Mouse (Mus musculus) ES-Bruce4 (cell line): ENCODE measurements around the gene Nktr. TPM values are rescaled to one million over a fixed set of nuclear protein-coding genes. Genes with fewer than 3 reads are reported as not detected.

ENCODE experiments used
- H3K27ac ChIP-seq: 2 replicates; pipeline ENCODE4 v1.5.1; 2012; ENCODE audit warnings: low read length, inconsistent platforms; ENCODE audit not compliant: insufficient read depth
- H3K27me3 ChIP-seq: 2 replicates; pipeline ENCODE4 v1.6.1; 2012; ENCODE audit warnings: mild to moderate bottlenecking, low read length, inconsistent platforms; ENCODE audit not compliant: control insufficient read depth, poor library complexity, insufficient read depth, severe bottlenecking
- H3K36me3 ChIP-seq: 2 replicates; pipeline ENCODE4 v1.6.1; 2012; ENCODE audit warnings: inconsistent platforms, mild to moderate bottlenecking, low read length, moderate library complexity; ENCODE audit not compliant: control insufficient read depth, poor library complexity, insufficient read depth, severe bottlenecking
- H3K4me1 ChIP-seq: one replicate; pipeline ENCODE4 v1.8.1; 2011; ENCODE audit warnings: low read length; ENCODE audit not compliant: control insufficient read depth, insufficient read depth
- H3K4me3 ChIP-seq: 2 replicates; pipeline ENCODE4 v1.5.1; 2011; ENCODE audit warnings: low read depth, mild to moderate bottlenecking, low read length
- H3K9ac ChIP-seq: 2 replicates; pipeline ENCODE4 v1.6.1; 2012; ENCODE audit warnings: low read depth, mild to moderate bottlenecking, inconsistent platforms; ENCODE audit not compliant: poor library complexity, severe bottlenecking
- H3K9me3 ChIP-seq: replicated peaks from 2 replicates; pipeline ENCODE4 v1.6.1; 2012; ENCODE audit warnings: mild to moderate bottlenecking, low read length, inconsistent platforms; ENCODE audit not compliant: control insufficient read depth, poor library complexity, insufficient read depth, severe bottlenecking
- CTCF ChIP-seq: IDR thresholded peaks from one replicate; pipeline ENCODE4 v1.8.1; 2011; ENCODE audit warnings: low read depth, low read length
- EP300 ChIP-seq: IDR thresholded peaks from 2 replicates; pipeline ENCODE4 v1.6.1; 2011; ENCODE audit warnings: low read depth, low read length; ENCODE audit not compliant: insufficient read depth
- POLR2A ChIP-seq: IDR thresholded peaks from one replicate; pipeline ENCODE4 v1.8.1; 2011; ENCODE audit warnings: low read length; ENCODE audit not compliant: insufficient read depth
- polyA plus RNA-seq: library from polyadenylated mRNA; stranded (reverse); fragments of >200 nt; gene quantifications from 2 replicates; pipeline ENCODE4 v1.2.4, GENCODE M21; 2011; ENCODE audit warnings: low read depth; ENCODE audit not compliant: missing spikeins, insufficient read depth, insufficient read length

Gene Nktr
- polyA plus RNA-seq, 1 experiment, result 109 TPM

DNA sequence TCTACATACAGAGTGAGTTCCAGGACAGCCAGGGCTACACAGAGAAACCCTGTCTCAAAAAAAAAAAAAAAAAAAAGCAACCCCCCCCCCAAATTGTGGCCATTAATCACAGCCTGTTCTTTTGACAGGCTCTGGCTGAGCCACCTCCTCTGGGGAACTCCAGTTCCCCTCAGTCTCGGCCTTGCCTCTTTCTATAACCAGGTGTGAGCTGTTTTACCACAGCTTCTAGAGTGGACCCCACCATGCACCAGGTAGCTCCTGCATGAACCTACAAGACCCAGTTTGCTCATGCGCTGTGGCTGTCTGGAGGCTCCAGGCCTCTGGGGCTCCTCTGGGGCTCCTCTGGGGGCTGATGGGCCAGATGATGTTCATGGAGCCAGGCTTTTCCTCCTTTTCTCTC is 43.4 kb upstream of the Nktr start:
- H3K27ac ChIP-seq, result no peak overlapping the region
- TF ChIP-seq EP300 (no peak), CTCF (no peak), POLR2A (no peak)
- no peaks in the 10 kb centered on the region for H3K27me3 ChIP-seq
- H3K4me3 ChIP-seq, result no peak overlapping the region
- no peak overlapping the region for H3K9ac ChIP-seq
- no peaks in the 10 kb centered on the region for H3K36me3 ChIP-seq
- no peaks in the 10 kb centered on the region for H3K4me1 ChIP-seq
- no peaks in the 10 kb centered on the region for H3K9me3 ChIP-seq

DNA sequence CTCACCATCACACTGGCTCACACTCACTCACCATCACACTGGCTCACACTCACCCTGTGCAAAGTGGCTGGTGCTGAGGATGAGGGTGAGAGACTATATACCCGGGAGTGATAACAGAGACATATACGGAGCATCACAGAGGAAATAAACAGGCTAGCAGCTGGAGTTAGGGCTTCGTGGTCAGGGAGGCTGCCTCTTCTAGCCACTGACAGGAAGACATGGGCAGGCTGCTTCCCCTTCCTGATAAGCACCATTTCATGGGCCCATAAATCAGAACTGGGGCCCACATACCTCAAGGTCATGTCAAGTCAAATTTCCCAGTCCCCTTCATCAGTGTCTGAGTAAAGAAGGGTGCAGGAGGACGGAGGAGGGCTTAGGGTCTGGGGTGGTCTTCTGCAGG is 41.9 kb upstream of the Nktr start:
- Histone ChIP-seq H3K27ac (no peak overlapping the region), H3K36me3 (no peaks in the 10 kb centered on the region), H3K27me3 (no peaks in the 10 kb centered on the region), H3K4me3 (no peak overlapping the region), H3K9ac (no peak overlapping the region), H3K4me1 (no peaks in the 10 kb centered on the region), H3K9me3 (no peaks in the 10 kb centered on the region)
- TF ChIP-seq POLR2A, result no peak
- no peak for TF ChIP-seq CTCF
- TF ChIP-seq EP300, result no peak

DNA sequence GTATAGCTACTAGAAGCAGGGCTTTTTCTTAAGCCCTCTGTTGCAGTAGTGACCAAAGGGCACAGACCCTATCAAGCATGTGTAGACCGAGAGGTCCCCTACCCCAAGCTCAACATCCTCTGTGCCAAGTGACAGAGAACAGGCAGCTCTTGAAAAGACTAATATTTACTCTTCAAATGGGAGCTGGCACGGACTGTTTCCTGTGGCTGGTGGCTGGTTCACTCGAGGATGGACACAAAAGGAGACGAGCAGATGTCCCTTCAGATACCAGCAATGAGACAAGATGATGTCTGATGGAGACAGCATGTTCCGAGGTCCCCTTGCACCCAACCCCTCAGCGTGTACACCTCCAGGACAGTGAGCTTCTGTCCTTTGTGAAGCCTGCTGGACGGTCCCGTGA is 41.5 kb upstream of the Nktr start:
- Histone ChIP-seq H3K9ac (no peak overlapping the region), H3K4me1 (no peaks in the 10 kb centered on the region), H3K9me3 (no peaks in the 10 kb centered on the region), H3K27me3 (no peaks in the 10 kb centered on the region), H3K36me3 (no peaks in the 10 kb centered on the region), H3K27ac (no peak overlapping the region), H3K4me3 (no peak overlapping the region)
- TF ChIP-seq CTCF (no peak), POLR2A (no peak), EP300 (no peak)

- no peak overlapping the region for H3K27ac ChIP-seq
- no peak overlapping the region for H3K4me3 ChIP-seq
- no peaks in the 10 kb centered on the region for H3K27me3 ChIP-seq
- no peaks in the 10 kb centered on the region for H3K4me1 ChIP-seq
- no peak for TF ChIP-seq POLR2A
- no peak for TF ChIP-seq EP300
- peak; percentile 76 for TF ChIP-seq CTCF
- H3K9ac ChIP-seq, result no peak overlapping the region
- H3K9me3 ChIP-seq, result no peaks in the 10 kb centered on the region
- H3K36me3 ChIP-seq, result no peaks in the 10 kb centered on the region
Measured at GRCm38 (mm10) chr9:121679549-121679948, 39.4 kb upstream of the Nktr start.

- H3K4me3 ChIP-seq, result no peak overlapping the region
- no peaks in the 10 kb centered on the region for H3K36me3 ChIP-seq
- H3K9ac ChIP-seq, result no peak overlapping the region
- no peak overlapping the region for H3K27ac ChIP-seq
- H3K27me3 ChIP-seq, result no peaks in the 10 kb centered on the region
- no peaks in the 10 kb centered on the region for H3K4me1 ChIP-seq
- no peak for TF ChIP-seq POLR2A
- TF ChIP-seq CTCF, result no peak
- no peak for TF ChIP-seq EP300
- H3K9me3 ChIP-seq, result no peaks in the 10 kb centered on the region
Measured at GRCm38 (mm10) chr9:121681191-121681590, 37.8 kb upstream of the Nktr start.

DNA sequence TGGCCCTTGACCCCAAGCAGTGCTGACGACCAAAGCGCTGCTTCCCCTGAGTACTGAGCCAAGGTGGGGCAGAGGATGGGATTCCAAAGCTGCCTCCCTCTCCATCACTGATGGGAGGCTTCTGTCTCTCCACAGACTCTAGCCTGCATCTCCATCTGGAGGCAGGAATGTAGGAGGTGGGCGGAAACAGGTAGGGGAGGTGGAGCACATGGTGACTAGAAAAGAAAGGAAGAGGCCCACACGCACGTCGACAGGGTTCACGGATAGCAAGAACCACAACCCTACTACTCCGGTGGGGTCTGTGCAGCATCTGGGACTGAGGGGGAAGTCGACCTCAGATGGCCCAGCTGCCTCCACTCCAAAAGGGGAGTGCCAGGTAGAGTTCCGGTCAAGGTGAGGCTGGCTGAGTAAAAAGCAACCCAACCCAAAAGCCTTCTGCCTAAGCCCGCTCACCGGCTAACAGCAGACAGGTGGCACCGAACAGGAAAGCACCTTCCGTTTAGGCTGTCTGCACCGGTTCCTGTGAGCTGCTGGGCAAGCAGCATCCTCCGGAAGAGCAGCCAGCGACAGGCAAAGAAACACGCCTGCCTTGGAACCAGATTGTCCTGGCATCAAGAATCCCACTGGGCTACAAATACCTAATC is 36.8 kb upstream of the Nktr start:
- no peak overlapping the region for H3K9ac ChIP-seq
- no peak overlapping the region for H3K4me3 ChIP-seq
- no peaks in the 10 kb centered on the region for H3K4me1 ChIP-seq
- no peaks in the 10 kb centered on the region for H3K9me3 ChIP-seq
- no peaks in the 10 kb centered on the region for H3K36me3 ChIP-seq
- TF ChIP-seq POLR2A, result no peak
- TF ChIP-seq EP300, result no peak
- no peak for TF ChIP-seq CTCF
- H3K27ac ChIP-seq, result no peak overlapping the region
- no peaks in the 10 kb centered on the region for H3K27me3 ChIP-seq
